Mouse (Mus musculus): ENCODE data around the gene Ntn1. TPM values are rescaled to one million over a fixed set of nuclear protein-coding genes. Genes with fewer than 3 reads are reported as not detected.

The Ntn1 gene
- polyA plus RNA-seq, 1 experiment from 2014 or later: 0.15 TPM

GRCm38 (mm10) chr11:68330398-68331116 lies 70.1 kb downstream of the Ntn1 start:
- Histone ChIP-seq H3K4me3 (replicated peaks) (no peak overlapping the region), H3K4me2 (no peak overlapping the region), H3K9ac (no peak overlapping the region), H3K36me3 (replicated peaks) (no peaks in the 10 kb centered on the region), H3K27ac (replicated peaks) (no peak overlapping the region), H3K9me3 (replicated peaks) (no peaks in the 10 kb centered on the region), H3K27me3 (no peaks in the 10 kb centered on the region), H3K4me1 (replicated peaks) (no peaks in the 10 kb centered on the region)
- WGBS (ENCODE audit: insufficient replicate concordance): 34% methylated on average over 10 of the region's 10 CpGs
- no peak for ATAC-seq (ENCODE audit: insufficient read depth)

DNA sequence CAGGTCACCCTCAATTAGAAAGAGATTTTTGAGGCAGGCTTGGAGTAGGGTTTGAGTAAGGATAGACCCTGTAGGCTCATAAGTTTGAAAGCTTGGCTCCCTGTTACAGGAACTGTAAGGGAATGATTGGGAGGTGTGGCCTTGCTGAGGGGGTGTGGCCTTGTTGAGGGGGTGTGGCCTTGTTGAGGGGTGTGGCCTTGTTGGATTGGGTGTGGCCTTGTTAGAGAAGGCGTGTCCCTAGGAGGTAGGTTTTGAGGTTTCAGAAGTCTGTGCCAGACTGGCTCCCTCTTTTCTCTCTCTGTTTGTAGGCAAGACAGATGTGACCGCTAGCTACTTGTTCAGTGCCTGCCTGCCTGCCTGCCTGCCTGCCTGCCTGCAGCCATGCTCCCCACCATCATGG lies 75.8 kb downstream of the Ntn1 start:
- Histone ChIP-seq H3K4me1 (replicated peaks) (no peaks in the 10 kb centered on the region), H3K9ac (no peak overlapping the region), H3K9me3 (replicated peaks) (no peaks in the 10 kb centered on the region), H3K36me3 (replicated peaks) (no peaks in the 10 kb centered on the region), H3K4me3 (replicated peaks) (no peak overlapping the region), H3K27me3 (no peaks in the 10 kb centered on the region), H3K27ac (replicated peaks) (no peak overlapping the region), H3K4me2 (no peak overlapping the region)
- ATAC-seq (ENCODE audit: insufficient read depth): no peak
- 77% methylated on average over 2 of the region's 2 CpGs for WGBS (ENCODE audit: insufficient replicate concordance)

DNA sequence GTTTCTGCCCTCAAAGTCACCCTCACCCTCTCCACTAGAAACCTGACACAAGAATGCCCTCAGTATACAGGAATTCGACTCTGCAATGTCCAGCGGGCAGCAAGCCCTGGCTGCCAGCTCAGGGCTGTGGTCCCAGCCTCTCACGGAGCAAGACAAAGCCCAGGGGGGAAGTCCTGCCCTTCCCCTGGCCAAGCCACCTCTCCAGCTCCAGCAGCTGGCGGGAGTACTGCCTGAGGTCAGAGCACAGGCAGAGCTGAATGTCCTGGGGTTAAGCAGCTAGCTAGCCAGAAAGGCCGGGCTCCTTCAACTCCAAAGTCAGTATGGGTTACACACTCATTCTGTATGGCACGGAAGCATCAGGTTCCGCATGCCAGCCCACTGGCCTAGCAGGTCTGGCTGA lies 79.2 kb downstream of the Ntn1 start:
- Histone ChIP-seq H3K9ac (no peak overlapping the region), H3K4me1 (replicated peaks) (no peaks in the 10 kb centered on the region), H3K9me3 (replicated peaks) (no peaks in the 10 kb centered on the region), H3K4me2 (no peak overlapping the region), H3K27me3 (no peaks in the 10 kb centered on the region), H3K4me3 (replicated peaks) (no peak overlapping the region), H3K36me3 (replicated peaks) (no peaks in the 10 kb centered on the region), H3K27ac (replicated peaks) (no peak overlapping the region)
- 57% methylated on average over 7 of the region's 7 CpGs for WGBS (ENCODE audit: insufficient replicate concordance)
- ATAC-seq (ENCODE audit: insufficient read depth): no peak

- WGBS (ENCODE audit: insufficient replicate concordance): 68% methylated on average over 11 of the region's 11 CpGs
- ATAC-seq (ENCODE audit: insufficient read depth): no peak
- H3K4me2 ChIP-seq: no peak overlapping the region
Measured at GRCm38 (mm10) chr11:68315551-68316130, 85.0 kb downstream of the Ntn1 start.

GRCm38 (mm10) chr11:68313861-68314260 lies 86.8 kb downstream of the Ntn1 start:
- Histone ChIP-seq H3K27me3 (no peaks in the 10 kb centered on the region), H3K9ac (no peak overlapping the region), H3K27ac (replicated peaks) (no peak overlapping the region), H3K4me3 (replicated peaks) (no peak overlapping the region), H3K4me1 (replicated peaks) (no peaks in the 10 kb centered on the region), H3K36me3 (replicated peaks) (no peaks in the 10 kb centered on the region), H3K9me3 (replicated peaks) (no peaks in the 10 kb centered on the region), H3K4me2 (no peak overlapping the region)
- WGBS (ENCODE audit: insufficient replicate concordance): 37% methylated on average over 4 of the region's 4 CpGs
- no peak for ATAC-seq (ENCODE audit: insufficient read depth)

More at GRCm38 (mm10) chr11:68315551-68316130, 85.0 kb downstream of the Ntn1 start:
- no peak overlapping the region for H3K9ac ChIP-seq
- H3K27ac ChIP-seq (replicated peaks): no peak overlapping the region
- no peaks in the 10 kb centered on the region for H3K9me3 ChIP-seq (replicated peaks)
- no peaks in the 10 kb centered on the region for H3K4me1 ChIP-seq (replicated peaks)
- H3K27me3 ChIP-seq: no peaks in the 10 kb centered on the region
- H3K36me3 ChIP-seq (replicated peaks): no peaks in the 10 kb centered on the region
- H3K4me3 ChIP-seq (replicated peaks): no peak overlapping the region

DNA sequence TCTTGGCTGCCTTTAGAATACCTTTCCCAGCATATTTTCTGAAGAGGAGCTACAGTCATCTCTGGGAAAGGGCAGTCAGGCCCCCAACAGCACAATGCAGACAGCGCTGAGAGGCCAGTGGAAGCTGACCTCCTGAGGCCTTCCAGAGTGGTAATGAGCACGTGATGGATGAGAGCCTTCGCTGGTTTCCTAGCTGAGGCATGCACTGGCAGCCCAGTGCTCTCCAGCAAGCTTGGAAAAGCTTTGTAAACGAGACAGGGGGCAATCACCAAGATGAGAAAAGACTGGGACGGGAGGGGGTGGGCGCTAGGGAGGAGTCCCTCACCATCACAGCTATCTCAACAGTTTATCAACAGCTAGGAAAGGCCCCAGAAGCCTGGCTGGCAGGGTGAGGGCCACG lies 87.6 kb downstream of the Ntn1 start:
- Histone ChIP-seq H3K27me3 (no peaks in the 10 kb centered on the region), H3K9me3 (replicated peaks) (no peaks in the 10 kb centered on the region), H3K36me3 (replicated peaks) (no peaks in the 10 kb centered on the region), H3K4me2 (no peak overlapping the region), H3K4me3 (replicated peaks) (no peak overlapping the region), H3K9ac (no peak overlapping the region), H3K27ac (replicated peaks) (no peak overlapping the region), H3K4me1 (replicated peaks) (no peaks in the 10 kb centered on the region)
- no peak for ATAC-seq (ENCODE audit: insufficient read depth)
- 37% methylated on average over 7 of the region's 7 CpGs for WGBS (ENCODE audit: insufficient replicate concordance)

DNA sequence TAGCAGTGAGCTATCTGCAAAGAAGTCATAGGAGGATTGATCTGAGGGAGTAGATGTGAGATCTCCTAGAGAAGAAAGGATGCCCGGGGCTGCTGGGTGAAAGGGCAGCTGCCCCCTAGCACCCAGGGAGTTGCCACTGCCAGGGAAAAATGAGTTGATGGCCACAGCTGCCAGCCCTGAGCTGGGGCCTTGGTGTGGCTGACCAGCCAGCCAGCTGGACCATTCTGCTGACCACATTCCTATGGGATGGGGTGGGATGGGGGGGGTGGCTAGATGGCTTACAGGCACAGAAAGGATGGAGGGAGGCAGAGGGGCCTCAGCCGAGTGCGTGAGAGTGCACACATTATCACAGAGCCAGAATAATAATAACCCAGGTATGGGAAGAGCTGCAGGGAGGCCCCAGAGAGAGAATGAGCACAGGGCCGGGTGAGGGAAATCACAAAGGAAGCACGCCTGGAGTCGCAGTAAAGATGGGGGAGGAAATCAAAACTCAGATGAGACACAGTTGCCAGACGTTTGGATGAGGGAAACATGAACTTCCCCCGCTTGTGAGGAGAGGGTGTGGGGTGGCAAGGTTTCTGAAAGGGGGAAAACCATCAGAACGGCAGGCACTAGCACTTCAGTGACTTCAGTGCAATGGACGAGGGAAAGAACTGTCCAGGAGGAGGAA lies 91.6 kb downstream of the Ntn1 start:
- no peak overlapping the region for H3K27ac ChIP-seq (replicated peaks)
- no peak overlapping the region for H3K4me2 ChIP-seq
- ATAC-seq (ENCODE audit: insufficient read depth): no peak
- no peak overlapping the region for H3K9ac ChIP-seq
- WGBS (ENCODE audit: insufficient replicate concordance): 43% methylated on average over 10 of the region's 10 CpGs
- no peaks in the 10 kb centered on the region for H3K27me3 ChIP-seq
- no peaks in the 10 kb centered on the region for H3K4me1 ChIP-seq (replicated peaks)
- H3K4me3 ChIP-seq (replicated peaks): no peak overlapping the region
- no peaks in the 10 kb centered on the region for H3K9me3 ChIP-seq (replicated peaks)
- no peaks in the 10 kb centered on the region for H3K36me3 ChIP-seq (replicated peaks)

- 64% methylated on average over 8 of the region's 8 CpGs for WGBS (ENCODE audit: insufficient replicate concordance)
- no peak overlapping the region for H3K4me3 ChIP-seq (replicated peaks)
- no peak overlapping the region for H3K9ac ChIP-seq
- no peaks in the 10 kb centered on the region for H3K27me3 ChIP-seq
- no peaks in the 10 kb centered on the region for H3K36me3 ChIP-seq (replicated peaks)
- no peak for ATAC-seq (ENCODE audit: insufficient read depth)
- no peak overlapping the region for H3K4me2 ChIP-seq
- H3K9me3 ChIP-seq (replicated peaks): no peaks in the 10 kb centered on the region
- no peak overlapping the region for H3K27ac ChIP-seq (replicated peaks)
- no peaks in the 10 kb centered on the region for H3K4me1 ChIP-seq (replicated peaks)
Measured at GRCm38 (mm10) chr11:68305997-68306396, 94.6 kb downstream of the Ntn1 start.

DNA sequence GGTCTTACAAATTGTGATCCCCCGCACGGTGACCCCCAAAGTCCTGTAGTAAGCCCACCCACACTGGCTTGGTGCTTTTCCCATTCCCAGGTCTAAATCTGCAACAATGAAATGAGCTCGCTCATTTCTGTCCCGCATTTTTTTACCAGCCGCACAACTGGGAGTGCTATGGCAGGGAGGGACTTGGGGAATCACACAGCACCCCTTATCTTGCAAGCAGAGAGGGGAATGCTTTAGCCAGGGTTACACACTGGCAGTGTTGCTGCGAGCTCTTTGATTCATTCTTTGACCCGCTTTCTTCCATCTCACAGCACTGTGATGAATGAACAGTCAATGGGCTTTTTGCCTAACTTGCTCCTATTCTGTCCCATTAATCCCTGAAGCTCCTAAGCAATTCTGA lies 98.3 kb downstream of the Ntn1 start:
- 78% methylated on average over 7 of the region's 7 CpGs for WGBS (ENCODE audit: insufficient replicate concordance)
- no peak overlapping the region for H3K9ac ChIP-seq
- no peak overlapping the region for H3K27ac ChIP-seq (replicated peaks)
- no peaks in the 10 kb centered on the region for H3K9me3 ChIP-seq (replicated peaks)
- no peak overlapping the region for H3K4me3 ChIP-seq (replicated peaks)
- no peak overlapping the region for H3K4me2 ChIP-seq
- no peaks in the 10 kb centered on the region for H3K27me3 ChIP-seq
- ATAC-seq (ENCODE audit: insufficient read depth): no peak
- H3K4me1 ChIP-seq (replicated peaks): no peaks in the 10 kb centered on the region
- no peaks in the 10 kb centered on the region for H3K36me3 ChIP-seq (replicated peaks)

DNA sequence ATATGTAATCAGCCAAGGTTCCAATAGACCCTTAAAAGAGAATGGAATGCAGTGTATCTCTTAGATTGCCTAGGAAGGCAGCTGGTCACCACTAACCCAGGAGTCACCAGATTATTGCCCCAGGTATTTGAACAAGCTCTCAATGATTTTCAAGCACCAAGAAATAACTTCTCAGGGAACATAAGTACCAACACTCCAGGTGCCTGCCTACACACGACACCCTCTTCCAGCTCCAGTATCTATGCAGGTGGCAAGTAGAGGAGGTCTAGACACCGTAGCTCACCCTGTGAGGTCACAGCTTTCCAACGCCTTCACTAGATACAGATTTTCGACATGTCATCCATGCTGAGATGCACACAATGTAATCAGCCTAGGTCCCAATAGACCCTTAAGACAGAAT lies 99.0 kb downstream of the Ntn1 start:
- WGBS (ENCODE audit: insufficient replicate concordance): 71% methylated on average over 4 of the region's 4 CpGs
- ATAC-seq (ENCODE audit: insufficient read depth): no peak
- no peak overlapping the region for H3K27ac ChIP-seq (replicated peaks)

DNA sequence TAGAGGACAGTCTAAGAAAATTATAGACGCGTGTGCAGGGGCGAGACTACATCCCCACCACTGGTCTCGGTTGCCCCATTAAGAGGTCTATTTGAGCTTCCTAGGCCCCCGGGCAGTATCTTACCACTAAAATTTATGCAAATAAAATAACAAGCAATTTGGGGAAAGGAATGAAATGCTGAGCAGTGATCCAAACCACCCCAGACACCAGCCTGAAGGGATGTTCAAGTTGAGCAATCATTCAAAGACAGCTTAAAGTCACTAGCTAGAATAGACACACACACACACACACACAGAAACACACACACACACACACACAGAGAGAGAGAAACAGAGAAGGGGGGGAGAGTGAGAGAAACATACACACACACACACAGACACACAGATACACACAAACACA lies 105.1 kb downstream of the Ntn1 start:
- WGBS (ENCODE audit: insufficient replicate concordance): 68% methylated on average over 5 of the region's 5 CpGs
- no peak for ATAC-seq (ENCODE audit: insufficient read depth)
- no peaks in the 10 kb centered on the region; the same call in 1 of the 2 replicates for H3K27me3 ChIP-seq

More for the DNA sequence above, 99.0 kb downstream of the Ntn1 start:
- H3K27me3 ChIP-seq: no peaks in the 10 kb centered on the region
- H3K4me1 ChIP-seq (replicated peaks): no peaks in the 10 kb centered on the region
- no peak overlapping the region for H3K4me3 ChIP-seq (replicated peaks)
- no peak overlapping the region for H3K9ac ChIP-seq
- no peaks in the 10 kb centered on the region for H3K9me3 ChIP-seq (replicated peaks)
- H3K4me2 ChIP-seq: no peak overlapping the region
- no peaks in the 10 kb centered on the region for H3K36me3 ChIP-seq (replicated peaks)

More for the DNA sequence above, 105.1 kb downstream of the Ntn1 start:
- H3K9me3 ChIP-seq (replicated peaks): no peaks in the 10 kb centered on the region
- no peak overlapping the region for H3K27ac ChIP-seq (replicated peaks)
- no peaks in the 10 kb centered on the region for H3K4me1 ChIP-seq (replicated peaks)
- H3K9ac ChIP-seq: no peak overlapping the region
- no peaks in the 10 kb centered on the region for H3K36me3 ChIP-seq (replicated peaks)
- no peak overlapping the region for H3K4me3 ChIP-seq (replicated peaks)
- H3K4me2 ChIP-seq: no peak overlapping the region
